Mouse (Mus musculus) myocyte (in vitro differentiated cells): ENCODE measurements at regions not wholly inside any gene's neighbourhood (a gene's known extent, or its start where the extent isn't known, plus 50 kb on each side); places are given as distances from the start of the nearest gene placed in this dataset.

Experiments used
- H3K27me3 ChIP-seq: one replicate; pipeline ENCODE4 v1.6.1; 2011; ENCODE audit not compliant: control insufficient read depth, insufficient read depth, insufficient read length
- H3K36me3 ChIP-seq: one replicate; pipeline ENCODE4 v1.6.1; 2011; ENCODE audit not compliant: control insufficient read depth, insufficient read depth
- H3K4me2 ChIP-seq: one replicate; pipeline ENCODE4 v1.6.1; 2011; ENCODE audit warnings: low read depth, control low read depth
- H3K4me3 ChIP-seq: one replicate; pipeline ENCODE4 v1.5.1; 2011; ENCODE audit warnings: mild to moderate bottlenecking, control low read depth, moderate library complexity
- H3K79me2 ChIP-seq: one replicate; pipeline ENCODE4 v1.6.1; 2011; ENCODE audit not compliant: control insufficient read depth, insufficient read depth
- H3ac ChIP-seq: one replicate; pipeline ENCODE4 v1.6.1; 2011; ENCODE audit not compliant: control insufficient read depth, insufficient read length
- CEBPB ChIP-seq: IDR thresholded peaks from 2 replicates; pipeline ENCODE4 v1.6.1; 2011; ENCODE audit warnings: mild to moderate bottlenecking, moderate library complexity; ENCODE audit not compliant: poor library complexity, insufficient read depth, severe bottlenecking
- E2F4 ChIP-seq: IDR thresholded peaks from one replicate; pipeline ENCODE4 v1.6.1; 2011; ENCODE audit warnings: mild to moderate bottlenecking, control low read depth, moderate library complexity; ENCODE audit not compliant: insufficient read depth
- MAX ChIP-seq: IDR thresholded peaks from one replicate; pipeline ENCODE4 v1.6.1; 2011; ENCODE audit warnings: low read depth, mild to moderate bottlenecking, control low read depth
- MYOD1 ChIP-seq, 3 experiments: IDR thresholded peaks; one replicate each; pipeline ENCODE4 v1.6.1; 2011; ENCODE audit warnings: control low read depth in 2 of 3, low read depth in 2 of 3, mild to moderate bottlenecking in 2 of 3, moderate library complexity in 1 of 3; ENCODE audit not compliant: insufficient read length in 2 of 3, control insufficient read depth in 1 of 3
- MYOG ChIP-seq, 3 experiments: IDR thresholded peaks; one replicate each; pipeline ENCODE4 v1.6.1; 2011; ENCODE audit warnings: control low read depth in 2 of 3, low read depth in 2 of 3, mild to moderate bottlenecking in 2 of 3; ENCODE audit not compliant: insufficient read length in 2 of 3, control insufficient read depth in 1 of 3, insufficient read depth in 1 of 3
- POLR2A ChIP-seq: IDR thresholded peaks from one replicate; pipeline ENCODE4 v1.6.1; 2011; ENCODE audit warnings: low read depth, mild to moderate bottlenecking, control low read depth, moderate library complexity; ENCODE audit not compliant: insufficient read length
- POLR2AphosphoS2 ChIP-seq: IDR thresholded peaks from one replicate; pipeline ENCODE4 v1.6.1; 2011; ENCODE audit warnings: low read depth, control low read depth; ENCODE audit not compliant: insufficient read length
- REST ChIP-seq: IDR thresholded peaks from one replicate; pipeline ENCODE4 v1.6.1; 2011; ENCODE audit warnings: mild to moderate bottlenecking, control low read depth, moderate library complexity; ENCODE audit not compliant: insufficient read depth, insufficient read length
- SRF ChIP-seq: IDR thresholded peaks from one replicate; pipeline ENCODE4 v1.6.1; 2011; ENCODE audit warnings: low read depth; ENCODE audit not compliant: control insufficient read depth, insufficient read length
- TCF12 ChIP-seq: IDR thresholded peaks from one replicate; pipeline ENCODE4 v1.6.1; 2011; ENCODE audit warnings: mild to moderate bottlenecking, control low read depth; ENCODE audit not compliant: poor library complexity, insufficient read depth, severe bottlenecking
- TCF3 ChIP-seq: IDR thresholded peaks from one replicate; pipeline ENCODE4 v1.6.1; 2011; ENCODE audit warnings: low read depth, control low read depth; ENCODE audit not compliant: insufficient read length
- USF1 ChIP-seq: IDR thresholded peaks from one replicate; pipeline ENCODE4 v1.6.1; 2011; ENCODE audit warnings: low read depth, mild to moderate bottlenecking, control low read depth, moderate library complexity

DNA sequence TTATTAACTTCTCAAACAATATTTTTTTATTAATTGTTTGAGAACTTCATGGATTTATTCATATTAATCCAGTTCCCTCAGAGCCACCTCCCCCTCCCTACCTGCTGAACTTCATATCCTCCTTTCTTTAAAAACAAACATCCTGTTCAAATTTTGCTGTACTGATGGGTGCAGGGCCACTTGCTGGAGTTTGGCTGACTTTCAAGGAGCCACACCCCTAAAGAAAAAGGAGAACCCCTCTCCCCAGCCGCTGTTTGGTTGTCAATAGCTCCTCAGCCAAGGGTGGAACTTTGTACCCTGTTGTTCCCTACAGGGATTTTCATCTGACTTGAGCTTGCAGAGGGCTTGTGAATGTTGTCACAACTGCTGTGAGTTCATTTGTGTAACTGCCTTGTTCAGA is 160.0 kb upstream of the Col8a1 start:
- no peaks in the 10 kb centered on the region for H3K36me3 ChIP-seq
- H3K4me2 ChIP-seq = no peak overlapping the region
- no peaks in the 10 kb centered on the region for H3K27me3 ChIP-seq
- no peak overlapping the region for H3K4me3 ChIP-seq
- H3K79me2 ChIP-seq = no peaks in the 10 kb centered on the region
- TF ChIP-seq POLR2A (no peak), TCF12 (no peak), MYOG (IDR thresholded peaks at IDR 0.05; ENCODE audit: control insufficient read depth in 1 of 3, insufficient read depth in 1 of 3, insufficient read length in 2 of 3, low read depth in 2 of 3) (no peak), TCF3 (no peak), MAX (no peak), SRF (no peak)
- H3ac ChIP-seq = no peak overlapping the region

DNA sequence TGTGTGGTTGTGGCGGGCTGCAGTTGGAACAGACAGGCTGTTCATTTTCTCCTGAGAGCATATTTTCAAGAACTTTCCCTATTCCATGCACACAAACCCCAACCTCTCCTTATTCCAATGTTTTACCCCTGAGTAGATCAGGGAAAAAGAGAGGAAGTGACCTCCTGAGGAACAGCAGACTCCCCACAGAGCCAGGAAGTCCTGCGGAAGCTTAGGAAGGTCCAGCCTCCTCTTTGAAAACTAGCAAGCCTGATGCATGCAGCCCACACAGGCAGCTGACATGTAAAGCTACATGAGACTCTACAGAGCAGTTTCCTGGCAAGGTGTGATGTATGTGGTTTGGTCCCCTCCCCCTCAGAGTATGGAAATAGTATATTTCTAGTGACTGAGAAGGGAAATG is 160.9 kb upstream of the Col8a1 start:
- Histone ChIP-seq H3K4me3 (no peak overlapping the region), H3K4me2 (no peak overlapping the region), H3K27me3 (no peaks in the 10 kb centered on the region), H3K36me3 (no peaks in the 10 kb centered on the region), H3ac (no peak overlapping the region), H3K79me2 (no peaks in the 10 kb centered on the region)
- no peak for TF ChIP-seq POLR2AphosphoS2
- TF ChIP-seq TCF12 = no peak
- TF ChIP-seq MAX = no peak
- TF ChIP-seq TCF3 = no peak
- no peak for TF ChIP-seq CEBPB
- TF ChIP-seq E2F4 = no peak
- no peak for TF ChIP-seq MYOD1 (IDR thresholded peaks at IDR 0.05; ENCODE audit: control insufficient read depth in 1 of 3, insufficient read length in 2 of 3, low read depth in 2 of 3)
- TF ChIP-seq REST = no peak
- TF ChIP-seq USF1 = no peak
- TF ChIP-seq SRF = no peak
- no peak for TF ChIP-seq MYOG (IDR thresholded peaks at IDR 0.05; ENCODE audit: control insufficient read depth in 1 of 3, insufficient read depth in 1 of 3, insufficient read length in 2 of 3, low read depth in 2 of 3)
- no peak for TF ChIP-seq POLR2A

DNA sequence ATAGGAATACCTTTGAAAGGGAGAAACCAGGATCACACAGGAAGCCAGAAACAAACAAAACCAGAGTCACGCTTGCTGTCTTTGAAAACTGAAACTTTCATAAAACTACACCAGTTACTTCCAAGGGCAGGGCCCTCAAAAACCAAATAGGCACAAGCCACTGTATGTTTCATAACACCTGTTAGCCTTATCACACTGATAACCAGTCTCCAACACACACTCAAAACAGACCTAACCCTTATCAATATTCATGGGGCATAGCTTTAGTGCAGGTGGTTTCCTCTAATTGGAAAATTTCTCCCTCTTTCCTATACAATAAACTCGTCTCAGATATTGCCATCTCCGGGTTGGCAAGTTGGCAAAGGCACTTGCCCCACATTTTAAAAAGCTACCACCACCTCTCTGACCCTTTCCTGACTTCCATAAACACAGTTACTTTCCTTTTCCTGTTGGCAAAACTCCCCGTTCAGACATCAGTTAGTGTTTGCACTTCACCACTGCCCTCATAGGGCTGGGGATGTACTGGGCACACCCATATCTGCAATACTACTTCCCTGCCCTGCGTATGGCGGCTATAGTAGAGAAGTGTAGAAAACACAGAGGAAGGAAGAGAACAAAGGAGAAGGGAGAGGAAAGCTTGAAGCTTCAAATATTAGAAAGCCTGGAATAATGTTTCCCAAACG is 169.1 kb upstream of the Col8a1 start:
- H3K4me2 ChIP-seq = no peak overlapping the region
- H3K36me3 ChIP-seq = no peaks in the 10 kb centered on the region
- no peak for TF ChIP-seq MAX
- no peak for TF ChIP-seq POLR2A
- TF ChIP-seq CEBPB = no peak
- no peak for TF ChIP-seq USF1
- no peak for TF ChIP-seq POLR2AphosphoS2
- no peak for TF ChIP-seq REST
- no peak for TF ChIP-seq MYOG (IDR thresholded peaks at IDR 0.05; ENCODE audit: control insufficient read depth in 1 of 3, insufficient read depth in 1 of 3, insufficient read length in 2 of 3, low read depth in 2 of 3)
- TF ChIP-seq TCF12 = no peak
- no peak for TF ChIP-seq SRF
- no peak for TF ChIP-seq E2F4
- no peak for TF ChIP-seq TCF3
- no peak for TF ChIP-seq MYOD1 (IDR thresholded peaks at IDR 0.05; ENCODE audit: control insufficient read depth in 1 of 3, insufficient read length in 2 of 3, low read depth in 2 of 3)
- H3K4me3 ChIP-seq = no peak overlapping the region
- no peak overlapping the region for H3ac ChIP-seq
- H3K27me3 ChIP-seq = no peaks in the 10 kb centered on the region
- H3K79me2 ChIP-seq = no peaks in the 10 kb centered on the region

DNA sequence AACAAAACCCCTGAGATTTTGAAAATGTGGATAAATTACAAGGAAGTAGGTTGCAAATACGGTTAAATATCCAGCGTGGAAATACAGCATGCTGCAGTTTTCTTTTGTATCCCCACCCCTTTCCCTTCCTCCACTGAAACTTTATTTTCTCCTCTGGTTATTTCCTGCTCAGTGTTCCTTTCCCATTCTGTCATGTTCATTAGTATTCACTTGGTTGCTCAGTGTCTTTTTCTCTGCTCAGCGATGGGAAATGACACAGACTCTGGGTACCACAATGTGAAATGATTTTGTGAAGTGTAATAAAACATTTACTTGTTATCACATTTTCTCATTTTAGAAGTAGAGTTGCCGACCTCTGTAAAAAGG is 169.6 kb upstream of the Col8a1 start:
- Histone ChIP-seq H3K27me3 (no peaks in the 10 kb centered on the region), H3K79me2 (no peaks in the 10 kb centered on the region), H3K4me2 (no peak overlapping the region), H3K36me3 (no peaks in the 10 kb centered on the region), H3ac (no peak overlapping the region), H3K4me3 (no peak overlapping the region)
- TF ChIP-seq USF1 (no peak), E2F4 (no peak), SRF (no peak), REST (no peak), CEBPB (no peak), MAX (no peak), TCF12 (no peak), POLR2A (no peak), TCF3 (no peak), POLR2AphosphoS2 (no peak), MYOG (IDR thresholded peaks at IDR 0.05; ENCODE audit: control insufficient read depth in 1 of 3, insufficient read depth in 1 of 3, insufficient read length in 2 of 3, low read depth in 2 of 3) (no peak), MYOD1 (IDR thresholded peaks at IDR 0.05; ENCODE audit: control insufficient read depth in 1 of 3, insufficient read length in 2 of 3, low read depth in 2 of 3) (no peak)

DNA sequence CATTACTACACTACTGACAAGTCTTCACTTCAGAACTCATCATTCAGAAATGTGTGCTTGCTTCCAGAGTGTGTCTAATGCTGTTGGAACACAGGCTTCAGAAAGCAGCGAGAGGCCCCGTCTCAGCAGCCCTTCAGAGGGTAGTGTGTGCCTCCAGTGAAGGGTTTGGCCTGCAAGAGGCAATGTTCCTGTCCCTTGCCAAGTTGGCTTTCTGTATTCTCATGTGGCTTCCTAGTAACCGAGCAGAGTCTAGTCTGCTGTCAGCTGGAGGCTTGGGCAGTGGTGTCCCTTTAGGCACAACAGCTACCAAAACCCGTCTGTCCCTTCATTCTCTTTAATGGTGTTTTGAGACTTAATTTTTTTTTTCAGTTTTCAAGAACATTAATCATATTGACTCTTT is 173.3 kb upstream of the Col8a1 start:
- no peak overlapping the region for H3K4me3 ChIP-seq
- H3ac ChIP-seq = no peak overlapping the region
- H3K27me3 ChIP-seq = no peaks in the 10 kb centered on the region
- TF ChIP-seq CEBPB (no peak), POLR2A (no peak)
- H3K36me3 ChIP-seq = no peaks in the 10 kb centered on the region
- no peaks in the 10 kb centered on the region for H3K79me2 ChIP-seq
- no peak overlapping the region for H3K4me2 ChIP-seq
